8 mouse cellular contexts compared by ENCODE assay signal in genomic region chr9:21509772-21510688, GRCm38 (mm10). TPM values are rescaled to one million over a fixed set of nuclear protein-coding genes. Genes with fewer than 3 reads are reported as not detected.
A peak's percentile ranks its signal among the peaks of the same experiment; 100 is the strongest.
DNase-seq lines count a peak whose midpoint lies in the region; ATAC-seq and TF ChIP-seq lines count a peak whose summit lies in the region.

Gene Tmed1, minus strand, starts transcription at chr9:21510252.

- H3K4me3 ChIP-seq in embryonic facial prominence, embryonic 13.5 days = peak within 1 kb of the TSS; percentile 61
- peak within 1 kb of the TSS; percentile 86 for H3K4me3 ChIP-seq in kidney, adult 2 months (ENCODE audit: insufficient read depth, low read depth, low read length)
- peak within 1 kb of the TSS; percentile 63 for H3K4me3 ChIP-seq in limb, embryonic 12.5 days (replicated peaks)
- H3K4me3 ChIP-seq in midbrain, embryonic 15.5 days = peak within 1 kb of the TSS; percentile 82
- peak within 1 kb of the TSS; percentile 78 for H3K4me3 ChIP-seq in spleen, adult 2 months (ENCODE audit: extremely low read depth, insufficient read depth, insufficient read length)

- H3K4me2 ChIP-seq in embryonic facial prominence, embryonic 13.5 days = peak within 1 kb of the TSS; percentile 76
- peak within 1 kb of the TSS; percentile 71 for H3K4me2 ChIP-seq in limb, embryonic 12.5 days
- peak within 1 kb of the TSS; percentile 59 for H3K4me2 ChIP-seq in midbrain, embryonic 15.5 days

- peaks cover 41% of the 10 kb centered on the region for H3K36me3 ChIP-seq in embryonic facial prominence, embryonic 13.5 days
- H3K36me3 ChIP-seq in kidney, adult 2 months (ENCODE audit: control insufficient read depth, insufficient read depth, low read length) = no peaks in the 10 kb centered on the region
- H3K36me3 ChIP-seq in limb, embryonic 12.5 days = peaks cover 42% of the 10 kb centered on the region
- H3K36me3 ChIP-seq in midbrain, embryonic 15.5 days (replicated peaks) = peaks cover 20% of the 10 kb centered on the region
- peaks cover 26% of the 10 kb centered on the region for H3K36me3 ChIP-seq in spleen, adult 2 months (ENCODE audit: control insufficient read depth, insufficient read depth, low read length)

- DNase-seq in 3134 (ENCODE audit: extremely low read depth, insufficient read length, low spot score) = peak; percentile 97
- DNase-seq in adrenal gland, postnatal 36 days = peak; percentile 94 to 97
- DNase-seq in heart, adult 18-20 months = peak; percentile 96 to 98
- peak; percentile 98 for DNase-seq in kidney, adult 2 months
- peak; percentile 91 for DNase-seq in spleen, adult 2 months (ENCODE audit: low read depth in 1 of 2, low spot score in 2 of 2)

- peak; percentile 95 for ATAC-seq in embryonic facial prominence, embryonic 13.5 days (ENCODE audit: insufficient number of reproducible peaks, insufficient read depth, low FRiP score, low TSS enrichment, low read depth)
- ATAC-seq in limb, embryonic 12.5 days (ENCODE audit: insufficient number of reproducible peaks, insufficient read depth, low FRiP score, low TSS enrichment, low read depth) = peak; percentile 95
- peak; percentile 96 for ATAC-seq in midbrain, embryonic 15.5 days (replicated peaks)

- TF ChIP-seq POLR2A in kidney, adult 2 months (IDR thresholded peaks at IDR 0.05; ENCODE audit: low read depth, low read length) = no peak
- peak; percentile 30; the same call in 1 of the 2 replicates for TF ChIP-seq POLR2A in spleen, adult 2 months (IDR thresholded peaks at IDR 0.05; ENCODE audit: low read depth, low read length)

- no peaks in the 10 kb centered on the region for H3K27me3 ChIP-seq in embryonic facial prominence, embryonic 13.5 days
- H3K27me3 ChIP-seq in kidney, adult 2 months (replicated peaks; ENCODE audit: control insufficient read depth, insufficient read depth, low read length) = no peaks in the 10 kb centered on the region
- no peaks in the 10 kb centered on the region for H3K27me3 ChIP-seq in limb, embryonic 12.5 days
- H3K27me3 ChIP-seq in midbrain, embryonic 15.5 days (replicated peaks) = no peaks in the 10 kb centered on the region
- no peaks in the 10 kb centered on the region for H3K27me3 ChIP-seq in spleen, adult 2 months (ENCODE audit: control insufficient read depth, insufficient read depth, low read length)

- H3K4me1 ChIP-seq in embryonic facial prominence, embryonic 13.5 days = peaks cover 15% of the 10 kb centered on the region
- peaks cover 2% of the 10 kb centered on the region; the same call in 1 of the 2 replicates for H3K4me1 ChIP-seq in kidney, adult 2 months (ENCODE audit: control insufficient read depth, insufficient read depth, low read length)
- peaks cover 15% of the 10 kb centered on the region for H3K4me1 ChIP-seq in limb, embryonic 12.5 days (replicated peaks)
- H3K4me1 ChIP-seq in midbrain, embryonic 15.5 days = peaks cover 17% of the 10 kb centered on the region
- peaks cover 5% of the 10 kb centered on the region; the same call in 1 of the 2 replicates for H3K4me1 ChIP-seq in spleen, adult 2 months (ENCODE audit: control insufficient read depth, insufficient read depth, insufficient read length)

- H3K9me3 ChIP-seq in embryonic facial prominence, embryonic 13.5 days = no peaks in the 10 kb centered on the region
- no peaks in the 10 kb centered on the region for H3K9me3 ChIP-seq in limb, embryonic 12.5 days
- H3K9me3 ChIP-seq in midbrain, embryonic 15.5 days = no peaks in the 10 kb centered on the region

- WGBS in embryonic facial prominence, embryonic 13.5 days = under 1% methylated on average over 44 of the region's 44 CpGs
- WGBS in kidney, adult 2 months = under 1% methylated on average over 44 of the region's 44 CpGs
- WGBS in limb, embryonic 12.5 days = under 1% methylated on average over 44 of the region's 44 CpGs
- under 1% methylated on average over 44 of the region's 44 CpGs for WGBS in midbrain, embryonic 15.5 days
- 2% methylated on average over 44 of the region's 44 CpGs for WGBS in spleen, adult 2 months

- H3K9ac ChIP-seq in embryonic facial prominence, embryonic 13.5 days = peak within 1 kb of the TSS; percentile 79
- H3K9ac ChIP-seq in limb, embryonic 12.5 days (replicated peaks) = peak within 1 kb of the TSS; percentile 76
- H3K9ac ChIP-seq in midbrain, embryonic 15.5 days = peak within 1 kb of the TSS; percentile 78

- TF ChIP-seq CTCF in kidney, adult 2 months (conservative IDR thresholded peaks at IDR 0.05; ENCODE audit: insufficient read depth, insufficient read length, low read depth, low read length) = no peak
- TF ChIP-seq CTCF in spleen, adult 2 months (IDR thresholded peaks at IDR 0.05; ENCODE audit: extremely low read depth, insufficient read depth, insufficient read length, insufficient replicate concordance) = no peak

- H3K27ac ChIP-seq in embryonic facial prominence, embryonic 13.5 days = peak within 1 kb of the TSS; percentile 91
- H3K27ac ChIP-seq in kidney, adult 2 months (ENCODE audit: insufficient read depth, low read depth, low read length) = peak within 1 kb of the TSS; percentile 95
- H3K27ac ChIP-seq in limb, embryonic 12.5 days = peak within 1 kb of the TSS; percentile 89
- H3K27ac ChIP-seq in midbrain, embryonic 15.5 days = peak within 1 kb of the TSS; percentile 97
- H3K27ac ChIP-seq in spleen, adult 2 months (ENCODE audit: insufficient read depth, low read length) = peak within 1 kb of the TSS; percentile 91

RNA-seq across cellular contexts. Expression of gene Tmed1, which starts in this region (rescaled TPM):
- total RNA-seq in adrenal gland, postnatal 36 days (2021) = 10 to 100 TPM; 30.3 to 39.1 TPM
- polyA plus RNA-seq in embryonic facial prominence, embryonic 13.5 days (2015; fragmentation: Nextera tagmentation; extraction: Ambion mirVana) = 112 and 123 TPM in 2 replicates
- total RNA-seq in heart, adult 18-20 months (2021) = 10 to 100 TPM; 45.3 to 50.9 TPM
- 47.7 and 50.5 TPM in 2 replicates for polyA plus RNA-seq in kidney, adult 2 months (2012; rRNA removed)
- polyA plus RNA-seq in limb, embryonic 12.5 days (2016; fragmentation: Nextera tagmentation; extraction: Ambion mirVana) = 108 and 117 TPM in 2 replicates
- polyA plus RNA-seq in midbrain, embryonic 15.5 days (2015; fragmentation: Nextera tagmentation; extraction: Ambion mirVana) = 61.2 and 62.7 TPM in 2 replicates
- polyA plus RNA-seq in spleen, adult 2 months (2012; rRNA removed) = 10.5 and 13.5 TPM in 2 replicates

Comparison
In these comparisons a context has a peak if more than half of its experiments do, and no peak if none do; other contexts are left out.
1. Peak in every context shown above with its lines: DNase-seq, ATAC-seq, H3K4me3 ChIP-seq and H3K27ac ChIP-seq.